21 mouse cellular contexts compared by ENCODE assay signal in the genomic region with DNA sequence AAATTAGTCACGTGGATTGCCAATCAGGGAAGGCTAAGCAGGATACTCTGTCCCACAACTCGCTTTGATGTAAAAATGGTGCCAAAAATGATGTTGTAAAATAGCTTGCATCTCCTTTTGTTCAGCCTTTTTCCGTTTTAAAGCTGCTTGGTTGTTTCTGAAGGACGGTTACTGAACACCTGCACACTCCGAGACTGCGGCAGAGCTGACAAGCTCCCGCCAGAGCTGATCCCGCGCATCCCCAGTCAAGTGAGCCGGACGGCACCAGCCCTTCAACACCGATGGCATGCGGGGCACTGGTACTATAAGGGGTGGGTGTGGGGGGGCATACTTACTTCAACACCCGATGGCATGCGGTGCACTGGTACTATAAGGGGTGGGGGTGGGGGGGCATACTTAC. TPM values are rescaled to one million over a fixed set of nuclear protein-coding genes. Genes with fewer than 3 reads are reported as not detected.
DNase-seq lines count a peak whose midpoint lies in the region; ATAC-seq and TF ChIP-seq lines count a peak whose summit lies in the region.
"Had no signal": no experiment of that assay in that cellular context is flagged by ENCODE, and none has a peak within 500 bp of the region (broad histone marks: within the 10 kb centered on the region; RNA-seq: fewer than 3 reads in every experiment).

No protein-coding gene starts in this region.

- peaks cover 79% of the 10 kb centered on the region for H3K36me3 ChIP-seq in liver, postnatal 0 days (replicated peaks; ENCODE audit: insufficient read depth, low read length)
- peaks cover 20% of the 10 kb centered on the region for H3K36me3 ChIP-seq in liver, embryonic 11.5 days (ENCODE audit: control insufficient read depth, insufficient read depth, low read length)
- peaks cover 51% of the 10 kb centered on the region for H3K36me3 ChIP-seq in E14TG2a.4 (ENCODE audit: insufficient read depth, low read length)

- no peak for ATAC-seq in liver, postnatal 0 days
- no peak for ATAC-seq in liver, embryonic 11.5 days (replicated peaks; ENCODE audit: low FRiP score)
- ATAC-seq: activated CD4-positive, CD25-positive, alpha-beta regulatory T cell, adult 4 months had no signal

- no peaks in the 10 kb centered on the region for H3K9me3 ChIP-seq in liver, postnatal 0 days (ENCODE audit: low read length)
- no peaks in the 10 kb centered on the region for H3K9me3 ChIP-seq in liver, embryonic 11.5 days (ENCODE audit: control insufficient read depth, low read length)
- no peaks in the 10 kb centered on the region for H3K9me3 ChIP-seq in E14TG2a.4 (ENCODE audit: low read length)

- no peaks in the 10 kb centered on the region for H3K27me3 ChIP-seq in liver, postnatal 0 days (ENCODE audit: insufficient read depth, low read length)
- H3K27me3 ChIP-seq in liver, embryonic 11.5 days (replicated peaks; ENCODE audit: control insufficient read depth, insufficient read depth, low read length) = no peaks in the 10 kb centered on the region
- no peaks in the 10 kb centered on the region for H3K27me3 ChIP-seq in E14TG2a.4 (ENCODE audit: insufficient read depth, low read length)

- peaks cover 25% of the 10 kb centered on the region for H3K4me1 ChIP-seq in liver, postnatal 0 days (ENCODE audit: insufficient read depth)
- H3K4me1 ChIP-seq in liver, embryonic 11.5 days (replicated peaks; ENCODE audit: control insufficient read depth, insufficient read depth, low read length) = no peaks in the 10 kb centered on the region
- H3K4me1 ChIP-seq in E14TG2a.4 (replicated peaks; ENCODE audit: low read depth, low read length) = peaks cover 75% of the 10 kb centered on the region

- intact Hi-C loops in heart, postnatal 25 days (cut with DNase I) = no loop called here

- H3K4me2 ChIP-seq in liver, postnatal 0 days (ENCODE audit: low read depth, low read length) = no peak overlapping the region
- H3K4me2 ChIP-seq in liver, embryonic 11.5 days = no peak overlapping the region
- H3K4me2 ChIP-seq: lung, embryonic 14.5 days had no signal

- TF ChIP-seq CTCF in liver, postnatal 0 days (IDR thresholded peaks at IDR 0.05; ENCODE audit: low read depth) = no peak
- no peak for TF ChIP-seq CTCF in E14TG2a.4 (conservative IDR thresholded peaks at IDR 0.05; ENCODE audit: low read length)

- no peak overlapping the region for H3K4me3 ChIP-seq in liver, postnatal 0 days (ENCODE audit: low read depth, low read length)
- no peak overlapping the region for H3K4me3 ChIP-seq in liver, embryonic 11.5 days (ENCODE audit: low read depth, low read length)
- H3K4me3 ChIP-seq in E14TG2a.4 (replicated peaks; ENCODE audit: low read length) = 0 out of 2 replicates have a peak overlapping the region, but pooled peaks have one; percentile 7

- H3K27ac ChIP-seq in liver, postnatal 0 days (ENCODE audit: low read depth) = peak overlapping the region; percentile 61; the same call in 1 of the 2 replicates
- H3K27ac ChIP-seq in liver, embryonic 11.5 days (ENCODE audit: low read depth, low read length) = no peak overlapping the region

- TF ChIP-seq EP300 in liver, postnatal 0 days (IDR thresholded peaks at IDR 0.05; ENCODE audit: low read depth) = no peak

- WGBS in liver, postnatal 0 days (ENCODE audit: insufficient replicate concordance) = 85% methylated on average over 15 of the region's 15 CpGs
- WGBS in liver, embryonic 11.5 days = 88% methylated on average over 15 of the region's 15 CpGs

- no peak overlapping the region for H3K9ac ChIP-seq in liver, postnatal 0 days (replicated peaks)
- no peak overlapping the region for H3K9ac ChIP-seq in liver, embryonic 11.5 days (ENCODE audit: low read depth, low read length)
- H3K9ac ChIP-seq: lung, embryonic 14.5 days had no signal

- peak; percentile 85 for DNase-seq in heart, adult 11 months
- DNase-seq in heart, postnatal 25 days (ENCODE audit: low spot score) = no peak
- DNase-seq in liver, postnatal 0 days = no peak
- no peak for DNase-seq in liver, embryonic 11.5 days (ENCODE audit: low spot score)
- DNase-seq in thymus, postnatal 0 days (ENCODE audit: low spot score) = peak; percentile 84
- no peak for DNase-seq in cerebellum, postnatal 25 days
- DNase-seq in spleen, postnatal 36 days (ENCODE audit: low spot score in 2 of 2) = no peak
- DNase-seq: cerebellum, adult 18-20 months; embryo, embryonic 11 days; kidney, adult 11 months; lung, embryonic 14.5 days; right cerebral cortex, postnatal 25 days had no signal

RNA-seq across cellular contexts. Expression of a gene that starts 17.4 kb away (rescaled TPM):
- 100 to 1,000 TPM in 1 of 2 experiments, 10 to 100 TPM in 1; 90.0 to 101 TPM for total RNA-seq in heart, postnatal 25 days (2021)
- 7.6 and 8.3 TPM in 2 replicates for polyA plus RNA-seq in liver, postnatal 0 days (2015; fragmentation: Nextera tagmentation; extraction: Ambion mirVana)
- polyA plus RNA-seq in liver, embryonic 11.5 days (2014; fragmentation: Nextera tagmentation; extraction: Ambion mirVana) = 15.5 and 15.7 TPM in 2 replicates
- polyA plus RNA-seq in thymus, postnatal 0 days (2015; fragmentation: Nextera tagmentation; extraction: Ambion mirVana) = 19.9 and 24.5 TPM in 2 replicates

RNA-seq across cellular contexts. Expression of a gene that starts 34.8 kb away (rescaled TPM):
- total RNA-seq in heart, postnatal 25 days (2021) = not detected
- polyA plus RNA-seq in liver, postnatal 0 days (2015; fragmentation: Nextera tagmentation; extraction: Ambion mirVana) = not detected in 2 replicates
- not detected in 2 replicates for polyA plus RNA-seq in liver, embryonic 11.5 days (2014; fragmentation: Nextera tagmentation; extraction: Ambion mirVana)
- not detected in 2 replicates for polyA plus RNA-seq in thymus, postnatal 0 days (2015; fragmentation: Nextera tagmentation; extraction: Ambion mirVana)
- total RNA-seq: adrenal gland, postnatal 4 days; gastrocnemius, postnatal 4 days; hematopoietic stem cell, adult 5-6 weeks; left cerebral cortex, adult 8-10 months had no signal
- polyA plus RNA-seq: activated CD4-positive, CD25-positive, alpha-beta regulatory T cell, adult 4 months; large intestine, adult 2 months; limb, embryonic 14.5 days; lung, embryonic 14.5 days; stomach, embryonic 16.5 days had no signal

RNA-seq across cellular contexts. Expression of a gene that starts 35.2 kb away (rescaled TPM):
- total RNA-seq in heart, postnatal 25 days (2021) = 1 to 10 TPM; 7.3 to 8.6 TPM
- 19.0 and 22.8 TPM in 2 replicates for polyA plus RNA-seq in liver, postnatal 0 days (2015; fragmentation: Nextera tagmentation; extraction: Ambion mirVana)
- 35.1 and 36.8 TPM in 2 replicates for polyA plus RNA-seq in liver, embryonic 11.5 days (2014; fragmentation: Nextera tagmentation; extraction: Ambion mirVana)
- 47.8 and 50.9 TPM in 2 replicates for polyA plus RNA-seq in thymus, postnatal 0 days (2015; fragmentation: Nextera tagmentation; extraction: Ambion mirVana)

RNA-seq across cellular contexts. Expression of a gene that starts 35.3 kb away (rescaled TPM):
- total RNA-seq in heart, postnatal 25 days (2021) = 10 to 100 TPM; 11.7 to 14.9 TPM
- 12.5 and 14.1 TPM in 2 replicates for polyA plus RNA-seq in liver, postnatal 0 days (2015; fragmentation: Nextera tagmentation; extraction: Ambion mirVana)
- 20.8 and 23.9 TPM in 2 replicates for polyA plus RNA-seq in liver, embryonic 11.5 days (2014; fragmentation: Nextera tagmentation; extraction: Ambion mirVana)
- polyA plus RNA-seq in thymus, postnatal 0 days (2015; fragmentation: Nextera tagmentation; extraction: Ambion mirVana) = 24.8 and 26.4 TPM in 2 replicates

RNA-seq across cellular contexts. Expression of a gene that starts 35.4 kb away (rescaled TPM):
- total RNA-seq in heart, postnatal 25 days (2021) = not detected
- 0.12 TPM in 1 of 2 replicates, not detected in the other for polyA plus RNA-seq in liver, postnatal 0 days (2015; fragmentation: Nextera tagmentation; extraction: Ambion mirVana)
- polyA plus RNA-seq in liver, embryonic 11.5 days (2014; fragmentation: Nextera tagmentation; extraction: Ambion mirVana) = 0.75 TPM in 1 of 2 replicates, not detected in the other
- 0.19 and 0.29 TPM in 2 replicates for polyA plus RNA-seq in thymus, postnatal 0 days (2015; fragmentation: Nextera tagmentation; extraction: Ambion mirVana)
- total RNA-seq: adrenal gland, postnatal 4 days; hematopoietic stem cell, adult 5-6 weeks had no signal
- polyA plus RNA-seq: large intestine, adult 2 months had no signal

Comparison
In these comparisons a context has a peak if more than half of its experiments do, and no peak if none do; other contexts are left out.
1. DNase-seq: peak in heart, adult 11 months (single experiment) and thymus, postnatal 0 days (single experiment); none in heart, postnatal 25 days (single experiment), liver, postnatal 0 days (single experiment), liver, embryonic 11.5 days (single experiment), cerebellum, postnatal 25 days (0 of 2) and spleen, postnatal 36 days (0 of 2).